Mouse (Mus musculus): ENCODE measurements at regions not wholly inside any gene's neighbourhood (a gene's known extent, or its start where the extent isn't known, plus 50 kb on each side); places are given as distances from the start of the nearest gene placed in this dataset.
"Not testable (repeated sequence)": the region's sequence is repeated elsewhere in the genome, so short reads cannot be mapped to it uniquely, and the experiment has no call there.

DNA sequence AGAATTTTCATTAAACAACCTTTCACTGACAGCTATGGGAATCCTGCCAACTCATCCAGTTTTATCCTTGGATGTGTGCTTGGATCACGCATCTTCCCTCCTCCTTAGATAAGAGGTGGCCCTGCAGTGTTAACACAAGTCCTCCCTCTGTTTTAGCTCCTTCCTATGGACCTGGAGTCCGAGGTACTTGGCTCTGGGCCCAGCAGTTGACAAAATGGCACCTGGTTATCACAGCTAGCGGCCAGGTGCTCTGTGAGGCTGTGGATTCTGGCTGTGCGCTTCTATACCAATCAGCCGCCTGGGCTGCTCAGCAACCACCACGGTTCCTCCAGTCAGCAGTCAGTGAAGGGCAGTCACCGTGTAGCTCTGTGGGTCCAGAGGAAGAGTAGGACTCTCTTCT, 157.4 kb downstream of the Prdm2 start:
- Histone ChIP-seq H3K27ac (replicated peaks; ENCODE audit: low read depth, low read length) (no peak overlapping the region), H3K4me3 (ENCODE audit: insufficient read depth, low read depth, low read length) (no peak overlapping the region), H3K4me1 (ENCODE audit: control insufficient read depth, insufficient read depth, insufficient read length, low read length) (no peaks in the 10 kb centered on the region)

DNA sequence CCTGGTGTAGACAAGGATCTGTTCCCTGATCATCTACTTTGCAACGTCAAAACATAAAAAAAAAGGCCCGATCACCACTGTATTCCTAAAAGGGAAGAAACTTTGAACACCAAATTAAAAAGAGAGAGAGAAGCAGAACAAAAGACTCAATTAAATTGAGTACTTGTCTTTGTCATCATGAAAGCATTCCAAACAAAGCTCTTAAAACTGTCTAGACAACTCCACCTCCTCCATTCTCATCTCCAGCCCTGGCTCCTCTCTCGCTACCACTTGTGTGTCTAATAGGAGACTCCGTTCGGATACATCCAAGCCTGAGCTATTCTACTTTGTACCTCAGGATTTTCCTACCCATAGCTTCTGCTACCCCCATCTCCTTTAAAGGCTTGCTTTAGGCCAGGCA, 159.8 kb downstream of the Prdm2 start:
- Histone ChIP-seq H3K27ac (replicated peaks; ENCODE audit: low read depth, low read length) (no peak overlapping the region), H3K4me1 (ENCODE audit: control insufficient read depth, insufficient read depth, insufficient read length, low read length) (no peaks in the 10 kb centered on the region)

DNA sequence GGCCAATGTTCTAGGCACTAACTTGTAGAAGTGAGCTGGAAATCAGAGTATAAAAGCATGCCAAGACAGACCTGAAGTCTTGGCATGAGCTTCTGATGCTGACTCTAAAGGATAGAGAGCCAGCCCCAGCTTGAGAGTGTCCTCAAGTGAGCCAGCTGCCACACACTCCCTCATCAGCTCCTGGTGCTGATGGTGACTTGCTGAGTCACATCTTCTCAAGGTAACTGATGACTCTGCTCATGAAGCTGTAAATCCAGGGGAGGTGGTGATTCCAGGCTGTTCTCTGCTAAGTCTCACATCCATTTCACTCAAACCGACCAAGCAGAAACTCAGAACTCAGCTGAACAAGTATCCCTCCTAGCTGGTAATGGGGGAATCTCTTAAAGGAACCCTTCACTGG, 161.6 kb downstream of the Prdm2 start:
- H3K4me3 ChIP-seq (ENCODE audit: insufficient read depth, low read depth, low read length): no peak overlapping the region
- no peak overlapping the region for H3K27ac ChIP-seq (replicated peaks; ENCODE audit: low read depth, low read length)
- no peaks in the 10 kb centered on the region for H3K4me1 ChIP-seq (ENCODE audit: control insufficient read depth, insufficient read depth, insufficient read length, low read length)

More for the DNA sequence above, 159.8 kb downstream of the Prdm2 start:
- H3K4me3 ChIP-seq (ENCODE audit: insufficient read depth, low read depth, low read length): no peak overlapping the region

DNA sequence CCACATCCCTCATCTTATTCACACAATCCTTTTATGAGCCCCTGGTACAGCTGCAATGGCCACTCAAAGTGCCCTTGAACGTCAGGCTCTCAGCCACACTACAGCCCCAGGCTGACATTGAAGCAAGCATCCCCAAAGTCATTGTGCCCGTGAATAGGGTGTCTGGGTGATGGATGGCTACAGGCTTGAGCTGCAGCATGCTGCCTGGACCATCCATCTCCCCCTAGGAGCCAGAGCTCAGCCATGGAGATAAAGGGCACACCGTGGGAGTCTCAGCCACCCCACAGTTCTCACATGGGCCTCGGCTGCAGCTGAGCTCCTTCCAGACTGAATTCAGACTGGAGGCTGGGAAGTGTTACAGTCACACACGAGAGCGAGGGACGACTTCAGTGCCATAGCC, 167.6 kb downstream of the Prdm2 start:
- H3K4me3 ChIP-seq (ENCODE audit: insufficient read depth, low read depth, low read length): no peak overlapping the region
- H3K27ac ChIP-seq (replicated peaks; ENCODE audit: low read depth, low read length): no peak overlapping the region
- H3K4me1 ChIP-seq (ENCODE audit: control insufficient read depth, insufficient read depth, insufficient read length, low read length): no peaks in the 10 kb centered on the region

DNA sequence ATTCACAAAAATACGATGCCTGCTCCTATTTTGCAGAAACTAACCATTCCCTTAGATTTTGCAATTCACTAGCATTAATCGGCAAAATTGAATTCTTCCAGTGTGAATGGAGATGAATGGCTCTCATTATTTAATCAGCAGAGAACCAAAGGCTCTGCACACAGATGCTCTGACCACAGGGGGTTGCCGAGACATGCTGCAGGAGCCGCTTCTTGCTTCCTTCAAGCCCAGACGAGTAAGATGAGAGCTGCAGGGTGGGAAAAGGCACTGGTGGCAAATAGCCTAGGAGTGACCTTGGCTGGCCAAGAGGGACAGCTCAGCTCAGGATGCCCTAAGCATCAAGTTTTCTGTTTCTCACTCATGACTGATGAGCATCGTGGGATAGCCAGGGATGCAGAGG, 170.0 kb downstream of the Prdm2 start:
- no peak overlapping the region for H3K4me3 ChIP-seq (ENCODE audit: insufficient read depth, low read depth, low read length)

DNA sequence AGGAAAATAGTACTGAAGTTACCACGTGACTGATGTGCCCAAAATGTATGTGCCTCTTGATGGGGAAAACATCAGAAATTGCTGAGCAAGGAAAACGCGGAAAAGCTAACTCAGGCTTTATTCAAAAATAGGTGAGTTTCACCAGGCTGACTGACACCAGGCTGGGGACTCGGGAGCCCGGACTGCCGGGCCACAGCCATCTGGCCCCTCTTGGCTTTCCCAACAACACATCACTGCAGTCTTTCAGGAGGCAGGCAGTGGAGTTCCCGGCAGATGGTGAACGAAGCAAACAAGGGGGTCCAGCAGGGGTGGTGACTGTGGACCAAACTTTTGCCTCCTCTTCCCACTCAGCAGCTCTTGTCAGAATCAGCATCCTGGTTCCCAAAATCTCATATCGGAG, 174.2 kb downstream of the Prdm2 start:
- no peak overlapping the region for H3K27ac ChIP-seq (replicated peaks; ENCODE audit: low read depth, low read length)
- H3K4me3 ChIP-seq (ENCODE audit: insufficient read depth, low read depth, low read length): no peak overlapping the region
- peaks cover 9% of the 10 kb centered on the region for H3K4me1 ChIP-seq (ENCODE audit: control insufficient read depth, insufficient read depth, insufficient read length, low read length)

More for the DNA sequence above, 170.0 kb downstream of the Prdm2 start:
- Histone ChIP-seq H3K4me1 (ENCODE audit: control insufficient read depth, insufficient read depth, insufficient read length, low read length) (no peaks in the 10 kb centered on the region), H3K27ac (replicated peaks; ENCODE audit: low read depth, low read length) (no peak overlapping the region)

DNA sequence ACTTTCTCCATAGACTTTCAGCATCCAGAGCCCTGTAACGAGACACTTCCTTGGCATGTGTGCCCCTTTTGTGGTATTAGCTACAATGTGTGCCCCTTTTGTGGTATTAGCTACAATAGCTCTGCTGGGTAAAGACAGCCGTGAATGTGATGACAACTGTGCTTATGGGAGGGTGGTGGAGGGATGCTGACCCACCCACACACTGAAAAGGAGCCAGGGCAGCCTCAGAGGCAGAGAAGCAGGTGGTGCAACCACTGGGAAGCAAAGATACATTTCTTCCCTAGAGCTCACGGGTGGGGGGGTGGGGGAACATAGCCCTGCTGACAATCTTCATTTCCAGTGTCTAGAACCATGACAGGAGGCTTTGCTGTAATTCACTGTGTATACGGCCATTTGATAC, 176.1 kb downstream of the Prdm2 start:
- H3K4me3 ChIP-seq (ENCODE audit: insufficient read depth, low read depth, low read length): no peak overlapping the region
- H3K4me1 ChIP-seq (ENCODE audit: control insufficient read depth, insufficient read depth, insufficient read length, low read length): peaks cover 9% of the 10 kb centered on the region
- H3K27ac ChIP-seq (replicated peaks; ENCODE audit: low read depth, low read length): no peak overlapping the region

DNA sequence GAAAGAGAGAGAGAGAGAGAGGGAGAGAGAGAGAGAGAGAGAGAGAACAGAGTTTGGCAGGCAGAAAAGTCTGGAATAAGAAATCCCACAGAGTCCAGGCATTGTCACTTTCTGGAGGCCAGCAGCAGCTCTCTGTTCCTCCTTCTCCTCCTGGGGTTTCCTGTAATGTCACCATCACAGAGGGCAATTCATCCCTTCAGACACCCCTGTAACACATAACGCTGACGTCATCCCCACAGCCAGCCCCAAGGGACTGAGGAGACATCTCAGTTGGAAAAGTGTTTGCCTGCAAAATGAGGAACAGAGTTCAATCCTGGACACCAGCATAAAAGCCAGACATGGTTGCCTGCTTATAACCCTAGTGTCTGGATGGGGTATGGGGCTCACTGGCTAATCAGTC, 177.7 kb downstream of the Prdm2 start:
- not testable (repeated sequence) for H3K4me3 ChIP-seq (ENCODE audit: insufficient read depth, low read depth, low read length); H3K27ac ChIP-seq (replicated peaks; ENCODE audit: low read depth, low read length)

DNA sequence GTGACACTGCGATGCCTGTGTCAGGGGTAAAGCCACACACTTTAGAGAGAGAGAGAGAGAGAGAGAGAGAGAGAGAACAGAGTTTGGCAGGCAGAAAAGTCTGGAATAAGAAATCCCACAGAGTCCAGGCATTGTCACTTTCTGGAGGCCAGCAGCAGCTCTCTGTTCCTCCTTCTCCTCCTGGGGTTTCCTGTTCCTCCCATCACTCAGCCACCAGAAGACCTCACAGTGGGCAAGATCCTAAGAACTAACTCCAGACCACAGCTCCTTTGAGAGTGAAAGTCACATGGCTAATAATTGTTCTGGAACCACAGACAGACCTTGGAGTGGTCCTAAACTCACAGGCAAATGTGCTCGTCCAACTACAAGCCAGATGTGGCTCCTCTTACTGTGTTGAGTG, 178.5 kb downstream of the Prdm2 start:
- H3K4me1 ChIP-seq (ENCODE audit: control insufficient read depth, insufficient read depth, insufficient read length, low read length); H3K4me3 ChIP-seq (ENCODE audit: insufficient read depth, low read depth, low read length); H3K27ac ChIP-seq (replicated peaks; ENCODE audit: low read depth, low read length): not testable (repeated sequence)

More for the DNA sequence above, 177.7 kb downstream of the Prdm2 start:
- H3K4me1 ChIP-seq (ENCODE audit: control insufficient read depth, insufficient read depth, insufficient read length, low read length): not testable (repeated sequence)

DNA sequence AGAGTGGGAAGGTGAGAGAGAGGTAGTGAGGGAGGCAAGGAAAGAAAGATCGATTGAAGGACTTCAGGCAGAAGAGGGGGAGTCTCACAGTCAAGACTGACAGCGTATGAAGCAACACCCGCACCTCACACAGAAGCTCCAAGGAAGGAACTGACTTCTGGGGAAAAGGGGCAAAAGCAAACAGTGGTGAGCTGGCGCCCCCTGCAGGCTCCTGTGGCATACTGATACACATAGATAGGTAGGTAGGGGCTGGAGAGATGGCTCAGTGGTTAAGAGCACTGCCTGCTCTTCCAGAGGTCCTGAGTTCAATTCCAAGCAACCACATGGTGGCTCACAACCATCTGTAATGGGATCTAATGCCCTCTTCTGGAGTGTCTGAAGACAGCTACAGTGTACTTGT, 183.0 kb downstream of the Prdm2 start:
- H3K27ac ChIP-seq (replicated peaks; ENCODE audit: low read depth, low read length); H3K4me3 ChIP-seq (ENCODE audit: insufficient read depth, low read depth, low read length); H3K4me1 ChIP-seq (ENCODE audit: control insufficient read depth, insufficient read depth, insufficient read length, low read length): not testable (repeated sequence)

DNA sequence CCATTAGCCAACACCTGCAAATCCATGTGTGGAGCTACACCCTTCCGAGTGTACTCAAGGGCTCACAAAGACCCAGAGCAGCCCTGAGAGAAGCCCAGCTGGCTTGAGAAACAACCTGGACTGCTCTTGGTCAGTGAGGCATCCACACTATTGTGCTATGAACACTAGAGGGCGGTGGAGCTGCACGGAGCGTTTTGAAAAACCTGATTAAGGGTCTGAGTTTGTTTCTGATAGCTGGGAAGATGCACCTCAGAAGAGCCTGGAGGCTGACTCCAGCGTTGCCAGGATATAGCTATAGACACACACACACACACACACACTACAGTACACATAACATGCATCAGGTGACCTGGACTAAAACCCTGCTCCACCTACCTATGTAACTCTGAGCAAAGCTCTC, 185.5 kb downstream of the Prdm2 start:
- Histone ChIP-seq H3K4me3 (ENCODE audit: insufficient read depth, low read depth, low read length) (no peak overlapping the region), H3K27ac (replicated peaks; ENCODE audit: low read depth, low read length) (no peak overlapping the region), H3K4me1 (ENCODE audit: control insufficient read depth, insufficient read depth, insufficient read length, low read length) (no peaks in the 10 kb centered on the region)

DNA sequence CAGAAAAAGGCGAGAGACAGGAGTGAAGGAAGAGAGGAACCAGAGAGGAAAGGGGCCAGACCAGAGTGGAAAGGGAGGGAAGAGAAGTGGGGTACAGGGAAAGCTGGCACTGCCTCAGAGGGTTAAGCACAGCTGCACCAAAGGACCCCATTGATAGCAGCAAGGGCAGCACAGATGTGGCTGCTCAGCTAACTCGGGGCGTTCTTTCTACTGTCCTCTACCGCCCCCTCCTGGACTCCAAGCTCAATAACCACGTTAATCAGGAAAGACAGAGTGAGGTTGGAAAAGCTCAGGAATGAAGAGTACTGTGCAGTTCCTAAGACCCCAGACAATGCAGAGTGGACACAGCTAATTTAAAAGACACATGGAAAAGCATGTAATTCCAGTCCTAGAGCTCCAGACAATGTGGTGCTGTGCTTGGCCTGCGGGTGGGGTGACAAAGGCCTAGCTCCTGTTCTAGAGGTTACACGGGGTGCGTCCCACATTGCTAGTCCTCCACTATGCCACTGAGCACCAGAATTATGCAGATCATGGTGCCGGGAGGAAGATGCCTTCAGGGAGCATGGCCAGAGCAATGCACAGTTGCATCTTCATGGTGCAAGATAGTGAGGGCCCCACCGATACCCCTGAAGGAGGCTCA, 191.4 kb downstream of the Prdm2 start:
- no peak overlapping the region for H3K27ac ChIP-seq (replicated peaks; ENCODE audit: low read depth, low read length)
- H3K4me1 ChIP-seq (ENCODE audit: control insufficient read depth, insufficient read depth, insufficient read length, low read length): no peaks in the 10 kb centered on the region
- no peak overlapping the region for H3K4me3 ChIP-seq (ENCODE audit: insufficient read depth, low read depth, low read length)

DNA sequence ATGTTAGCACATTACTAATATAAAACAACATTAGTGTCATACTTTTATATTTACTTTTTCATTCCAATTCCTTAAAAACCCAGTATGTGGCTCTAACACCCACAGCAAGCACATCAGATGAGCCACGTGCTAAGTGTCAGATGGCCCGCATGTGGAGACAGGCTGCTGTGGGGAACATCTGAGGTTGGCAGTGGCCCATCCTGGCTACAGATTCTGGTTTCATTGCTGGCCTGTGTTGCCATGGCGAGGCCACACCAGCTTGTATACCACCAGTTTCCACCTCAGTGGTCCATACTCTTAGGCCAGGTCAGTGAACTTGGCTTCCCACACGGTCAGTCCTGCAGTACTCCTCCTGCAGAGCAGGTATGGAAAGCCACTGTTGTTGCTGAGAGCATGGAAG, 192.1 kb downstream of the Prdm2 start:
- no peaks in the 10 kb centered on the region for H3K4me1 ChIP-seq (ENCODE audit: control insufficient read depth, insufficient read depth, insufficient read length, low read length)
- no peak overlapping the region for H3K27ac ChIP-seq (replicated peaks; ENCODE audit: low read depth, low read length)
- no peak overlapping the region for H3K4me3 ChIP-seq (ENCODE audit: insufficient read depth, low read depth, low read length)

DNA sequence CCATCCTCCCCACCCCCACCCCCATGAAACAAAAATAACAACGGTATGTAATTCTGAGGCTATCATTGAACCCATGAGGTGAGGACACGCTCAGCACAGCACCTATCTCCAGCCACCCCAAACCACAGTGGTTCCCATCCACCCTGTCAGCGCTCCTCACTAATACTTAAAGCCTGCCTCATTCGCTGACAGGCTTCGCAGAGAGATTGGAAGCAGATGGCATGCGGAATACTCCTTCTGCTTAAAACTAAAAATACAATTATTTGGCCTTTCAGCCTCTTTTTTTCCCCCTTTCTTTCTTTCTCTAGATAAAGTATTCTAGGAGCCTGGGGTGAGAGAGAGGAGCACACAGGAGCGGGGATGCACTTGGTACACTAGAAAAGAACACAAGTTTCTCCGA, 199.9 kb downstream of the Prdm2 start:
- Histone ChIP-seq H3K4me3 (ENCODE audit: insufficient read depth, low read depth, low read length) (no peak overlapping the region), H3K4me1 (ENCODE audit: control insufficient read depth, insufficient read depth, insufficient read length, low read length) (no peaks in the 10 kb centered on the region), H3K27ac (replicated peaks; ENCODE audit: low read depth, low read length) (no peak overlapping the region)

DNA sequence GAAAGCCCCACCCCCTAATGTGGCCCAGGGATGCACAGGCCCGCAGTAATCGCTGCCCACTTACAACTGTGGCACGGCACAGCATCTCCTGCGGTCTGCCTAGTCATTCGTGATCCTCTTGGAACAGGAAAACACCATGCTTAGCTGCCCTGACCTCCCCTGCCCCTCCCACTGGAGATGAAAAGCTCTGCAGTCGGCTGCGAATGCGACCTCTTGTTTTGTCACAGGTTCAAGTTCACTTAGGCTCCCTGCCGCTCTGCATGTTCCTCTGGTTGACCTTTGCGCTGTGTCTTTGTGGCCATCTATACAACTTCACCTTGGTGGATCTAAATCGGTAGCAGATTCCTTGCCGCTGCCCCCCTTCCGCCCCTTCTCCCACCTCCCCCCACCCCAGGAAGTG, 210.8 kb downstream of the Prdm2 start:
- H3K4me3 ChIP-seq (ENCODE audit: insufficient read depth, low read depth, low read length): no peak overlapping the region
- no peak overlapping the region for H3K27ac ChIP-seq (replicated peaks; ENCODE audit: low read depth, low read length)
- no peaks in the 10 kb centered on the region for H3K4me1 ChIP-seq (ENCODE audit: control insufficient read depth, insufficient read depth, insufficient read length, low read length)

DNA sequence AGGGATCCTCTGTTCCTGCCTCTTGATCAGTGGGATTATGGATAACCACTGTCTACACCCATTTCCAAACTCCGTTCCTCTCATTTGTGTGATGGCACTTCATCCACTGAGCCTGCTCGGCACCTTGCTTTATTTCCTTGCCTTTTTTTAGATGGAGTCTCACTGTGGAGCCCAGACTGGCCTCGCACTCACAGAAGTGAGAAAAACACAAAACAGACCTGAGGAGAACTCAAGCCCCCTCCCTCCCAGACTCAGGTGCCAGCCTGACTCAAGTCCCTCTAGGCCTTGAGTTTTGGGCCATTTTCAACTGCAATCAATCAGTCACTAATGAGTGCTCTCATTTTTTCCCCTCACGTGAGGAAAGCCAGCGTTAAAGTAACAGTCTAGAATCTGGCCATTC, 211.3 kb downstream of the Prdm2 start:
- Histone ChIP-seq H3K4me3 (ENCODE audit: insufficient read depth, low read depth, low read length) (no peak overlapping the region), H3K4me1 (ENCODE audit: control insufficient read depth, insufficient read depth, insufficient read length, low read length) (no peaks in the 10 kb centered on the region), H3K27ac (replicated peaks; ENCODE audit: low read depth, low read length) (no peak overlapping the region)

DNA sequence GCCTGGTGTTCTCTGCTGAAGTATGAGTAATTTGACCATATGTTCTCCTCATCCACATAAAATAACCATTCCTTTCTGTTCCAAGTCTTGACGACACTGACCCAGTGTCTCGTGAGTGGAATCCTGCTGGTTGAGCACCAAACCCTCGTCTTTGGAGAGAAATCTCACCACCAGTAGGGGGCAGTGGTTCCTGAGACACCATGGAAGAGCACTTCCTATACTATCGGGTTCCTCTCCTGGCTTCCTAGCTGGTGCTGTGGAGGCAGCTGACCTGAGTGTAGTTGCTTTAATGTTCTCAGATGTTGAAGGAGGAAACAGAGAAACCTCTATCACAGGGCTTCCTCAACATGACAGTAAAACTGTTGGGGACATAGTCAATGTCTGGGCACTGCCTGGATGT, 216.4 kb downstream of the Prdm2 start:
- Histone ChIP-seq H3K27ac (replicated peaks; ENCODE audit: low read depth, low read length) (no peak overlapping the region), H3K4me3 (ENCODE audit: insufficient read depth, low read depth, low read length) (no peak overlapping the region), H3K4me1 (ENCODE audit: control insufficient read depth, insufficient read depth, insufficient read length, low read length) (no peaks in the 10 kb centered on the region)
